Mouse (Mus musculus): Measurements from ENCODE around the gene Serpinb6a. TPM values are rescaled to one million over a fixed set of nuclear protein-coding genes. Genes with fewer than 3 reads are reported as not detected.

The Serpinb6a gene
- polyA plus RNA-seq, 1 experiment from 2014 or later: 36.6 TPM

DNA sequence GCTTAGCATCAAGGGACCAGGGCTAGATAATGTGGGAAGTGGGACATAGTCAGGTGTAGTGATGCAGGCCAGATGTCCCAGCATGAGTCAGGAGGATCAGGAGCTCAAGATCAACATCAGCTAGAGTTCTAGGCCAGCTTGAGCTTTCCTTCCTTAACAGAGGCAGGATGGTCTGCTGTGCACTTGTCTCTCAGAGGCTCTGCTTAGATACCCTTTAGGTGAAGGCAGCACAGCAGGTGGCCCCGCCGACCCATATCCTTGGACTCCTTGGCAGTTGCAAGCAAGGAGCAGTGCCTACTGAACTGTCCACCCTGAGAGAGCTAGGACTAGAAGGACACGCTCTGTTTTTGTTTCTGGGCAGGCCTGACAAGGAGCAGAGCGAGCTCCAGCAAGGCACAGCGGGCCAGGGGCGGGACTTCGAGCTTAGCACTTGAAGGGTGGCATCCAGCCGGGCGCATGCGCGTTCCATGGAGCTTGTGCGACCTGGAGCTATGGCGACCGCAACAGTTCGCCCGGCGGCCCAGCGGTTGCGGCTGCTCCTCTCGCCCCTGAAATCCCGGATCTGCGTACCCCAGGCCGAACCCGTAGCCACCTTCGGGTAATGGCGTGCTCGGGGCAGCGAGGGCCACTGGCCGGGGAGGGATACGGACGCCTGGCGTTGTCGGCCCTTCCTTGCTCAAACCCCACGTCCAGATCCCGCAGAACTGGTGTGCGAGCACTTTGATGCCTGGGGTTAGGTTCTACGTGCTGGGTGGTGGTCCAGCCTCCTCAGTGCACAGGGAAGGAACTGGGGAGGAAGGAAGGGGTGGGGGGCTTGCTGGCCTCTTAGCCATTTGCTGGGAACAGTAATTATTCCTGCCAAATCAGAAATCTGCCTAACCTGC, 34.8 kb upstream of the Serpinb6a start, which contains the start of gene Bphl:
Bphl (plus strand) TSS at position 426 of the 884 bp plus-strand sequence.
- H3K4me3 ChIP-seq (replicated peaks): peak within 1 kb of the TSS; percentile 63
- peak within 1 kb of the TSS; percentile 80 for H3K4me2 ChIP-seq
- H3K27ac ChIP-seq: peak within 1 kb of the TSS; percentile 84
- under 1% methylated on average over 37 of the region's 37 CpGs for WGBS
- peaks cover 12% of the 10 kb centered on the region; the same call in 1 of the 2 replicates for H3K36me3 ChIP-seq (replicated peaks)
- H3K9ac ChIP-seq: peak within 1 kb of the TSS; percentile 80
- H3K27me3 ChIP-seq: no peaks in the 10 kb centered on the region
- H3K9me3 ChIP-seq: no peaks in the 10 kb centered on the region
- peaks cover 19% of the 10 kb centered on the region for H3K4me1 ChIP-seq
- ATAC-seq (ENCODE audit: low FRiP score): peak; percentile 96

DNA sequence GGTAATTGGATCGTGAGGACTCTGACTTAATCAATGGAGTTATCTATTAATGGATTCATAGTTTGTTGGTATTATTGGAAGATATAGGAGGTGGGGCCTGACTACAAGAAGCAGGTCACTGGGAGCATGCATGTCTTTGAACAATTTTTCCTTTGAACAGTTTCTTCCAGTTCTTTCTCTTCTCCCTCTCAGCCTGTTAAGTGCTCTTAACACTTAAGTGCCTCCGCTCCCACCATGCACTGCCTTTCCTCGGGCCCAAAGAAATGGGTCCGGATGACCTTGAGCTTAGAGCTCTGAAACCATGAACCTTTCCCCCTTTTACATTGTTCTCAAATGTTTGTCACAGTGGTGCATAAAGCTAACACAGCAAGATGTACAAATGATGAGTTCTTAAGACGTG, 34.1 kb upstream of the Serpinb6a start:
- H3K4me3 ChIP-seq (replicated peaks): no peak overlapping the region
- no peaks in the 10 kb centered on the region for H3K9me3 ChIP-seq
- peaks cover 12% of the 10 kb centered on the region; the same call in 1 of the 2 replicates for H3K36me3 ChIP-seq (replicated peaks)
- H3K27ac ChIP-seq: no peak overlapping the region
- no peak overlapping the region for H3K4me2 ChIP-seq
- H3K27me3 ChIP-seq: no peaks in the 10 kb centered on the region
- no peak for ATAC-seq (ENCODE audit: low FRiP score)
- WGBS: 73% methylated on average over 5 of the region's 5 CpGs
- H3K4me1 ChIP-seq: peaks cover 19% of the 10 kb centered on the region
- no peak overlapping the region for H3K9ac ChIP-seq

DNA sequence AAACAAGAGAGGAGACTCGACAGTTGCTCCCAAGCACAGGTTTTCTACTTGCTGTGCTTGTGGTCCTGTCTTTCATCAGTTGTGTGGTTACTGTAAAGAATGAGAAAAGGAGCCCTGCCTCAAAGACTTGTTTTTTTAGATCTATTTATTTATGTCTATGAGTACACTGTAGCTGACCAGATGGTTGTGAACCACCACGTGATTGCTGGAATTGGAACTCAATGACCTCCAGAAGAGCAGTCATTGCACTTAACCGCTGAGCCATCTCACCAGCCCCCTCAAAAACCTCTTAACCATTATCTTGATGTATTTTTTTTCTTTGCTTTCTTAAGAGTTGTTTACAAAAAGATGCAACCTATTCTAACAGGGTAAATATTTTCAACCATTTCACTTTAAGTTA, 32.8 kb upstream of the Serpinb6a start:
- Histone ChIP-seq H3K4me3 (replicated peaks) (no peak overlapping the region), H3K4me2 (no peak overlapping the region), H3K27ac (no peak overlapping the region), H3K36me3 (replicated peaks) (peaks cover 18% of the 10 kb centered on the region; the same call in 1 of the 2 replicates), H3K9ac (no peak overlapping the region), H3K4me1 (peaks cover 19% of the 10 kb centered on the region), H3K27me3 (no peaks in the 10 kb centered on the region), H3K9me3 (no peaks in the 10 kb centered on the region)
- 92% methylated on average over 3 of the region's 3 CpGs for WGBS
- no peak for ATAC-seq (ENCODE audit: low FRiP score)

- peaks cover under 1% of the 10 kb centered on the region for H3K4me1 ChIP-seq
- ATAC-seq (ENCODE audit: low FRiP score): no peak
- no peak overlapping the region for H3K9ac ChIP-seq
- no peak overlapping the region for H3K4me2 ChIP-seq
- no peaks in the 10 kb centered on the region for H3K9me3 ChIP-seq
- H3K4me3 ChIP-seq (replicated peaks): no peak overlapping the region
- H3K27me3 ChIP-seq: no peaks in the 10 kb centered on the region
- H3K36me3 ChIP-seq (replicated peaks): peaks cover 30% of the 10 kb centered on the region
- 66% methylated on average over 2 of the region's 2 CpGs for WGBS
- no peak overlapping the region for H3K27ac ChIP-seq
Observed at GRCm38 (mm10) chr13:34032041-34032440, 29.4 kb upstream of the Serpinb6a start.

- no peaks in the 10 kb centered on the region for H3K27me3 ChIP-seq
- H3K4me1 ChIP-seq: no peaks in the 10 kb centered on the region
- 89% methylated on average over 2 of the region's 2 CpGs for WGBS
- peaks cover 19% of the 10 kb centered on the region for H3K36me3 ChIP-seq (replicated peaks)
- no peaks in the 10 kb centered on the region for H3K9me3 ChIP-seq
- no peak overlapping the region for H3K27ac ChIP-seq
- H3K4me2 ChIP-seq: no peak overlapping the region
- ATAC-seq (ENCODE audit: low FRiP score): no peak
- no peak overlapping the region for H3K4me3 ChIP-seq (replicated peaks)
- no peak overlapping the region for H3K9ac ChIP-seq
Observed at GRCm38 (mm10) chr13:34021998-34022397, 19.4 kb upstream of the Serpinb6a start.

DNA sequence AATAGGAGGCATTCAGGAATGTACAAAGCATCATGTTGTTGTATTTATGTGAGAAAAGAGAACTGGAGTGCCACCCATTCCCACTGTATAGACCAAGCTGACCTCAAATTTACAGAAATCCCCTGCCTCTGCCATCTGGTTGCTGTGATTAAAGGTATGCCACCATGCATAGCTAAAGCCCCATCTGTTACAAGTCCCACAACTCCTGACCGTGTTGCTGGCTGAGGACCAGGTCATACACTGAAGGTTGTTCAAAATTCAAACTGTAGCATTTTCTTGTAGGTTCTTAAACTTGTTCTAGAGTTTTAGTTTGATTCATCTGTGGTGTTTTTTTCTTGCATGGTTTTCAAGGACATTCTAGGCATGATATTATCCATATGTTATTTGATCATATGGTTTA, 15.9 kb upstream of the Serpinb6a start:
- 97% methylated on average over 1 of the region's 1 CpGs for WGBS
- no peaks in the 10 kb centered on the region for H3K9me3 ChIP-seq
- no peak overlapping the region for H3K4me3 ChIP-seq (replicated peaks)
- no peaks in the 10 kb centered on the region for H3K27me3 ChIP-seq
- H3K27ac ChIP-seq: no peak overlapping the region
- no peaks in the 10 kb centered on the region for H3K4me1 ChIP-seq
- peaks cover 45% of the 10 kb centered on the region for H3K36me3 ChIP-seq (replicated peaks)
- ATAC-seq (ENCODE audit: low FRiP score): no peak
- no peak overlapping the region for H3K9ac ChIP-seq
- no peak overlapping the region for H3K4me2 ChIP-seq

DNA sequence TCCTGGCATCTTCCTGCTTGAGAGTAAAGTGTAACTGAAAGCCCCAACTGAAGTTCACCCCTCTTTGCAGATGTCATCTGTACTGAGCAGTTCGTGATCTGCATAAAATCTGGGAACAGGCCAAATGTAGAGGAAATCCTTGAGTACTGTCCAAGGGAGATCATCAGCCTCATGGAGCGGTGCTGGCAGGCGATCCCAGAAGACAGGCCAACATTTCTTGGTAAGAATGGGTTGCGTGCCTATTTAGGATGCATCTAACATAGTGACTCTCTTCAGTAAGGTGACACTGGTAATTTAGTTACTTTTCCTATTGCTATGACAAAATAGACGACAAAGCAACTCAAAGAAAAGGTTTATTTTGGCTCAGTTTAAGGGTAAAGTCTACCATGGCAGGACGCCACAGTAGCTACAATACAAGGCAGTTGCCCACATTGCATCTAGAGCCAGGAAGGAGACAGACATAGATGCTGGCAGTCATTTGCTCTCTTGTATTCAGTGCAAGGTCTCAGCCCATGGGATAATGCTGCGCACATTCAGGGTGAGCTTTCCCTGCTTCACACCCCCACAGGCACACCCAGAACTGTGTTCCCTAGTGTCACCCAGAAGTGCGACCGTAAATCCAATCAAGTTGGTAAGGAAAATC, 14.5 kb upstream of the Serpinb6a start:
- no peak for ATAC-seq (ENCODE audit: low FRiP score)
- no peak overlapping the region for H3K4me2 ChIP-seq
- H3K36me3 ChIP-seq (replicated peaks): peaks cover 46% of the 10 kb centered on the region

DNA sequence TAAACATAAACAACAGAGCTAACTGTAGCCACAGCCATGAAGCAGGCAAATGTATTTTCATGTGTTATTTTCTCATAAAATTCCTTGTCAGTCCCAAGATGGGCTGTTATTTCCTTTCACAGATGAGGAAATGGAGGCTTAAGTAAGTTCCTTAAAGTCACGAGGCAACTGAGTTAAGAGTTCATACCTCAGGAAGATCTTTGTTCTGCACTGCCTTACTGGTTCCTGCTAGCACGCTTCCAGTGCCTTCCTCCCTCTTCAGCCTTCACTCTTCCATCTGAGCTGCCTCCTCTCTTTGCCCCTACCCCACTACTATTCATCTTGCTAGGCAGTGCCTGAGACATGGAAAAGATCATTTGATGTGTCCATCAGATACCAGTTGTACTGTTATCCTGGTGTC, 4.6 kb upstream of the Serpinb6a start:
- H3K4me2 ChIP-seq: no peak overlapping the region
- ATAC-seq (ENCODE audit: low FRiP score): no peak
- WGBS: 82% methylated on average over 2 of the region's 2 CpGs

More for the DNA sequence above, 14.5 kb upstream of the Serpinb6a start:
- H3K27ac ChIP-seq: no peak overlapping the region
- H3K4me1 ChIP-seq: no peaks in the 10 kb centered on the region
- H3K9ac ChIP-seq: no peak overlapping the region
- WGBS: 92% methylated on average over 9 of the region's 9 CpGs
- H3K27me3 ChIP-seq: no peaks in the 10 kb centered on the region
- no peak overlapping the region for H3K4me3 ChIP-seq (replicated peaks)
- no peaks in the 10 kb centered on the region for H3K9me3 ChIP-seq

DNA sequence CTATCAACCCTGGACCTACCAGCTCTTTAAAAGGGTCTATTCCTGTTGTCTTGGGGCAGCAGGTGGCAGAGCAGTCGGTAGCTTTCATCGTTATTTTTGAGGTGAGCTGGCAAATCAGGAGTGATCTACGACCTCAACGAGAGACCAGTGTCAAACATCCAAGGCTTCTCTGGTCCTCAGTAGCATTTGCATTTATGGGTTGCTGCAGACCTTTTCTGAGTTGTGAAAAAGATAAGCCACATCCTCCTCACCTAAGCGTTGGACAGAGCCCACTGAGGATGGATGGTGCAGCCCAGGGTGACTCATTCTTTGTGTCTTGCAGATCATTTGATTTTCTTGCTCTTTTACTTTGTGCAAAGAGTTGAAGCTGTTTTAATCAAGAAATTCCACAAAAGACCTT, 464 bp upstream of the Serpinb6a start:
- peak; percentile 9; the same call in 1 of the 2 replicates for ATAC-seq (ENCODE audit: low FRiP score)
- Histone ChIP-seq H3K4me2 (peak overlapping the region; percentile 61), H3K27me3 (no peaks in the 10 kb centered on the region), H3K27ac (0 out of 2 replicates have a peak overlapping the region, but pooled peaks have one; percentile 80), H3K9ac (peak overlapping the region; percentile 26), H3K4me3 (replicated peaks) (peak overlapping the region; percentile 91), H3K36me3 (replicated peaks) (no peaks in the 10 kb centered on the region), H3K9me3 (no peaks in the 10 kb centered on the region), H3K4me1 (peaks cover 14% of the 10 kb centered on the region)
- WGBS: 11% methylated on average over 5 of the region's 5 CpGs

More for the DNA sequence above, 4.6 kb upstream of the Serpinb6a start:
- no peaks in the 10 kb centered on the region for H3K36me3 ChIP-seq (replicated peaks)
- no peak overlapping the region for H3K27ac ChIP-seq
- no peaks in the 10 kb centered on the region for H3K9me3 ChIP-seq
- no peak overlapping the region for H3K4me3 ChIP-seq (replicated peaks)
- peaks cover 4% of the 10 kb centered on the region for H3K4me1 ChIP-seq
- no peaks in the 10 kb centered on the region for H3K27me3 ChIP-seq
- H3K9ac ChIP-seq: no peak overlapping the region

DNA sequence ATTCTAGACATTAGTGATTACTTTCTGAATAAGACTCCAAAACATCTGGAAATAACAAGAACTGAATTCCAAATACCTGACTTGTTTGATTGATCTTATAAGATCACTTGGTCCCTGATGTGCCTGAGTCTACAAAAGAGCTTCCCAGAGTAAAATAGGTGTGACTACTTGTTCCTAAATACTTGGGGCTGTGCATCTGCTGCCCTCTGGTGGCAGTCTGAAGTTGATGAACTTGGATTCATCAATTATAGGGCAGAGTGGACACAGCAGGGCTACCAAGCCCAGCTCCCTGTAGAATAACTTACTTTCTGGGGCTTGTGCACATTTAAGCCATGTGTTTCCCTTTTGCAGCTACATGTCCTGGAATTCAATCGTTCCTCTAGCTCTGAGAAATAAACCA, 7.4 kb downstream of the Serpinb6a start:
- H3K36me3 ChIP-seq (replicated peaks): no peaks in the 10 kb centered on the region
- no peaks in the 10 kb centered on the region for H3K27me3 ChIP-seq
- H3K4me3 ChIP-seq (replicated peaks): no peak overlapping the region
- 17% methylated on average over 1 of the region's 1 CpGs for WGBS
- H3K9ac ChIP-seq: no peak overlapping the region
- H3K9me3 ChIP-seq: no peaks in the 10 kb centered on the region
- no peak overlapping the region for H3K27ac ChIP-seq
- no peak for ATAC-seq (ENCODE audit: low FRiP score)
- no peak overlapping the region for H3K4me2 ChIP-seq
- H3K4me1 ChIP-seq: no peaks in the 10 kb centered on the region

DNA sequence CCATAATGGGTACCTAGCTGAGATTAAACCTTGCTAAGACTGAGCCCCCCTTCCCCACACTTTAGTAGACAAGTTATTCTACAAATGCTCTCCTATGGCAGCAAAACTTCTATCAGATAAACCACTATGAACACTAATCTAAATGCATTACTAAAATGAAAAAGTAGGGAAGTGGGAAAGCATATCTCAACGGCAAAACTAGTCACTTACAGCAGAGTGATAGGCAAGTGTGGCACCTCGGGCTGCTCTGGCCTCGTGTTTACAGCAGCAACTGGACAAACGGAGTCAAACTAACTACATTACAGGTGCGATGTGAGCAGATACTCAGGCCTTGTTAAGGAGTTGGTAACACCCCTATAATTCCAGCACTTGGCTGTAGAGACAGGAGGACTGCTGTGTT, 13.0 kb downstream of the Serpinb6a start:
- WGBS: 88% methylated on average over 5 of the region's 5 CpGs

GRCm38 (mm10) chr13:33966574-33966973, 36.0 kb downstream of the Serpinb6a start:
- Histone ChIP-seq H3K9ac (no peak overlapping the region), H3K27me3 (no peaks in the 10 kb centered on the region), H3K4me3 (replicated peaks) (no peak overlapping the region), H3K27ac (no peak overlapping the region), H3K9me3 (no peaks in the 10 kb centered on the region), H3K36me3 (replicated peaks) (no peaks in the 10 kb centered on the region), H3K4me2 (no peak overlapping the region), H3K4me1 (peaks cover 8% of the 10 kb centered on the region; the same call in 1 of the 2 replicates)
- ATAC-seq (ENCODE audit: low FRiP score): no peak

More for the DNA sequence above, 13.0 kb downstream of the Serpinb6a start:
- ATAC-seq (ENCODE audit: low FRiP score): no peak
- H3K4me3 ChIP-seq (replicated peaks): no peak overlapping the region
- H3K27me3 ChIP-seq: no peaks in the 10 kb centered on the region
- no peaks in the 10 kb centered on the region for H3K36me3 ChIP-seq (replicated peaks)
- no peak overlapping the region for H3K27ac ChIP-seq
- H3K4me2 ChIP-seq: no peak overlapping the region
- no peaks in the 10 kb centered on the region for H3K9me3 ChIP-seq
- no peaks in the 10 kb centered on the region for H3K4me1 ChIP-seq
- H3K9ac ChIP-seq: no peak overlapping the region

Measured in forebrain, embryonic 12.5 days (tissue).